Mouse (Mus musculus) naive thymus-derived CD4-positive, alpha-beta T cell, adult 2 months (primary cell): Measurements from ENCODE around the gene Bbs7.
"Not testable (repeated sequence)": the region's sequence is repeated elsewhere in the genome, so short reads cannot be mapped to it uniquely, and the experiment has no call there.

Experiments
- DNase-seq: peaks from one replicate; pipeline ENCODE4 v3.0.0-alpha.2; 2011; ENCODE audit warnings: low read depth

Bbs7 gene

DNA sequence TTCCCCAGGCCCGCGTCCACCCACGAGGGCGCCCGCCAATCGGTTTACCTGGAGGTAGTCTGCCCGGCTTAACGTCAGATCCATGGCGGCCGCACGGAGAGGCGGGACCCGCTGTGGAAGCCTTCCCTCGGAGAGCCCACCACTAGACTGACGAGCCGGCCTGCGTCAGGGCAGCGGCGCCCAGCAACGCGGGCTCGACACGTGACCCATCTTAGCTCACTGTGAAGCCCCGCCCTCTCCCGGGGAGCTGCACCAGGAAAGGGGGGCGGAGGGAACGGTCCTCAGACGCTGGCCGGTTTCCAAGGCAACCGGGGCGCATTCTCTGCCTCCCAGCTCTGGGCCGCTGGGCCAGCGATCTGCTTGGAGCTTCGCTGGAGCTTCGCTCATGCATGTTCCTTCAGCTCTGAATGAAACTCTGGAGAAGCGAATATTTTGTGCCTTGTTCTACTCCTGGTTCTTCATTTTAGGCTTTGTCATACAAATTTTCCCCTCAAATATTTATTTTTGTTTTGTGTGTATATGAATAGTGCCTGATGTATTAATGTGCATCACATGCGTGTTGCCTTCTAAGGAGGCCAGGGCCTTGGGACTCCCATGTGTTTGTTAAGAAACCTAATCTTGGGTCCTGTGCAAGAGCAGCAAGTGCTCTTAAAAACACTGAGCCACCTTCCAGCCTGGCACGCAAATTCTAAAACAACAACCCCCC, at the start of gene Bbs7:
Gene Bbs7 (minus strand): TSS at position 276 of the 706 bp plus-strand sequence.
- DNase-seq, result peak; percentile 82

GRCm38 (mm10) chr3:36645245-36645559, 31.9 kb upstream of the Bbs7 start:
- DNase-seq, result not testable (repeated sequence)

- no peak for DNase-seq
Measured at GRCm38 (mm10) chr3:36644554-36645244, 31.4 kb upstream of the Bbs7 start.

DNA sequence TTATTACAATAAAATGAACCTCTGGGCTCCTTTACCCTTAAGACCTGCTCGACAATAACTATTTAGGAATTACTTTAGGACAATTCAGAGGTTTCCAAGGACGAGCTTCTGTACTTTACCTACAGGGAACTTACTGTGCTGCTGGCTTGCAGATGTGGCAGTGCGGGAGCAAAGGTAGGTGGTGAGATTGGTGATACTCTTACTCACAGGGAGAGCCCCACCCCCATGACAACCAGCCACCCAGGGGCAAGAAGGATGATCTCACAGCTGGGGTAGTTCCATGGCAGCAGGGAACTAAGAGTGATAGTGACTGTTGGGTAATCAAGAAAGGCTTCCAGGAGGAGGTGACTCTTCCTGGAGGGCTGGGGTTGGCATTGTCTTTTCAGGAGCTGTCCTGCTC, 30.1 kb upstream of the Bbs7 start:
- DNase-seq, result no peak

DNA sequence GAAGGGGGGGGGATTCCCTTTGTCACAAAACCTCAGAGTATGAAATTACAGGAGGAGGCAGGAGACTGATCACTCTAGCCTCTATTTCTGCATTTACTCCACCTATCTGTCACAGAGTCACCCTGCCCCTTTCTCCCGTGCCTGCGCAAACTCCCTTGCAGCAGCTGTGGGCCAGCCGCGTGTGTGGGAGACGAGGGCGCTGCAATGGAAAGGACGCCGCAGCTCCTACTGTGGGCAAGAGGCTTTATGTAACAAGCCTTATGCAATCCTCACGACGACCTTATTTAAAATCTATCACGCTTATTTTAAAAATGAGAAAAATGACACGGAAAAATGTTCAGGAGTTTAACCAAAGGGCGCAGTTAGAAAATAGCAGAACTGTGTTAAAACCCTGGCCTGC, 29.5 kb upstream of the Bbs7 start:
- no peak for DNase-seq

GRCm38 (mm10) chr3:36640787-36641186, 27.5 kb upstream of the Bbs7 start:
- DNase-seq, result no peak

DNA sequence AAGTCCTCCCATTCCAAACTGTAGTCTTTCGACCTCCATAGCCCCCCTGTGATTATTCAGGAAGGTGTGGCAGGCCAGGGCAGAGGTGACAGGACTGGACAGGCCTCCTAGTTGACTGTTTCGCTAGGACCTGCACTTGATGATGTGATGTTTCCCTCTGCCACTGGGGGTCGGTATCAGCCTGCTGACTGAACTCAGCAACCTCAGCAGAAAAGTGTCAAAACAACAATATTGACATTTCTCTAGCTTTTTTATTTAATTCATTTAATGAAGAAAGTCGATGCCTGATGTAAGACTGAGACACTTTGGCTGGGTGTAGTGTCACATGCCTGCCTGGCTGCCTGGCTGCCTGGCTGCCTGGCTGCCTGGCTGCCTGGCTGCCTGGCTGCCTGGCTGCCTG, 22.2 kb upstream of the Bbs7 start:
- no peak for DNase-seq

DNA sequence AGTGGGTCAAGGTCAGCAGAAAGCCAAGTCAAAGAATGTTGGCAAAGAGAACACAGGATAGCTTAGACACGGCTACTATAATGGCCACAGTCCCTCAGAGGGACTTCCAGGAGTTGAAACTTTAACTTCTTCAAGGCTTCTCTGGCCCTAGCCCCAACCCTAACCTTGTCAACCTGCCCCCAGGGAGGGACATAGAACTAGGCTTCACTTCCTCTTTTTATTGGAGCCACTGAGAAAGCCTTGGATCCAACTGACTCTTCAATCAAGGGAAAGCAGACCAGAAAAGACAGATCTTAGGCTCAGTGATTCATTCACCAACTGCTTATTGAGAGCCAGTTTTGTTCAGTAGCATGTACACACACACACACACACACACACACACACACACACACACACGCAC, 13.5 kb upstream of the Bbs7 start:
- DNase-seq, result no peak

DNA sequence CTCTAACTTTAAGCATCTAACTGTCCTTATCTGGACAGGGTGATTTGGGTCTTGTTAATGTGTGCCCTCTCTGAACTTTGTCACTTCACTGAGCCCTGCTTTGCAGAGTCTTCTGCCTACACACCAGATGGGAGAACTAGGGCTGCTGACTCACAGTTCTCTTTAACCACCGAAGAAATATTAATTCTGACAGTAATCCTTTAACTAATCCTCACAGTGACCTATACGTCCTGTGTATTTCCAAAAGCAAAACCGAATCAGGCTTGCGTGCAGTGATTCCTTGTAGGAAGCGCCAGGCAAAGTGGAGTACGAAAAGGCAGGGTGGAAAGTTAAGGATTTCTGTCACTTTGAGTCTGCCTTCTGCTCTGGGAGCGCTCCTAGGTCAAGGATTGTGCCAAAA, 4.9 kb upstream of the Bbs7 start:
- no peak for DNase-seq

GRCm38 (mm10) chr3:36613908-36614255, 605 bp upstream of the Bbs7 start:
- no peak for DNase-seq

DNA sequence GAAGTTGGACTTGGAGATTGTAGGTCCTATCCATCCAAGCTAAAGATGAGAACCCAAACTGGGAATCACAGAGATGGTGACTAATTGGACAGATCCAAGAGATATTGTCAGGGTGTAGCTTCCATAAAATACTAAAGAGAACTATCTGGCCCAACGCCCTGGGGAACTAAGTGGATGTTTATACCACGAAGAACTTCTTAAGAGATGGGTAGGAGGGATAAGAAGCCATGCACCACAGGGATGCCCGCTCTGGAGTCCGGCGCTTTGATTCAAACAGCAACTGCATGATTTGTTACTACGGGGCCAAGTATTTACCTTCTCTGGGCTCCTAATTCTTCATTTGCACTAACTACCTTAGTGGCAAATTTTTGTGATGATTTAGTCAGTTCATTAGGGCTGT, 590 bp downstream of the Bbs7 start:
- no peak for DNase-seq

DNA sequence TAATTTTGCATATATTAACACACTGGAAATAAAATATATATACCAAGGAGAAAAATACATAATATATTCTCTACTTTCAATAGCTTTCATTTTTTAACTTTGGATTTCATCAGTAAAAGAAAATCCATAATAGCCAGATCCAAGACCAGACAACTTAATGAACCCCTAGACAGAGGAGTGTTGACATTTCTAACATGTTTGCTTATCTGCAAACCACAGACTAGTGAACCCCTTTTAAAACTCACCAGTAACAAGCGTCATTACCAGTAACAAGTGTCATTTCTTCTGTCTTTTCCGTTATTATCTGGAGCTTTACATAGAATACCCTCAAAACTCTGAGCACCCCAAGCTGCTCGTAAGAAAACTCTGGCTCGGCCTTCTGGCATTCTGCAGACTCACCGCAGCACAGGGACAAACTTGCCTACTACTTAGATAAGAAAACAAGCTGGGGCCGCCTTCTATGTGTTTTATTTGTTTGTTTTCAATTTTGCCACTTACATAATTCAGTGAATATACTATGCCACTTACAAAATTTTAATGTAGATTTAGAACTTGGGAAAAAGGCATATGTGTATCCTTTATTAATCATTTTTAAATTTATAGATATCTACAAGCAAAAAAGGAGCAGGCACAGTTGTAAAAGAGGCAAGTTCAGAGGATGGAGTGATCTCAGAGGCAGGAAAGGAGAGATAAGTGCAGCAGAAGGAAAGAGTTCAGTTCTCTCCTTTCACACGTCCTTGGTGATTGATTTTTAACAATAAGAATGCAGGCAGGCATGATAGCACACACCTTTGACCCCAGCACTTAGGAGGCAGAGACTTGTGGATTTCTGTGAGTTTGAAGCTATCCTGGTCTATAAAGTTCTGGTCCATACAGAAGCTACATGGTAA, 7.1 kb downstream of the Bbs7 start:
- no peak for DNase-seq

DNA sequence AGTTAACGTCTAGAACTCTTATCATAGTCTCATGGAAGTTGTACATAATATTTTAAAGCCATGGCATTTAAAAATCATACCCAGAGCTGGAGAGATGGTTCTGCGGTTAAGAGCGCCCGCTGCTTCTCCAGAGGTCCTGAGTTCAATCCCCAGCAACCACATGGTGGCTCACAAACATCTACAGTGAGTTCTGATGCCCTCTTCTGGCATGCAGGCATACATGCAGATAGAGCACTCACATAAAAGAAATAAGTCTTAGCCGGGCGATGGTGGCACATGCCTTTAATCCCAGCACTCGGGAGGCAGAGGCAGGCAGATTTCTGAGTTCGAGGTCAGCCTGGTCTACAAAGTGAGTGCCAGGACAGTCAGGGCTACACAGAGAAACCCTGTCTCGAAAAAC, 13.5 kb downstream of the Bbs7 start:
- DNase-seq, result not testable (repeated sequence)

DNA sequence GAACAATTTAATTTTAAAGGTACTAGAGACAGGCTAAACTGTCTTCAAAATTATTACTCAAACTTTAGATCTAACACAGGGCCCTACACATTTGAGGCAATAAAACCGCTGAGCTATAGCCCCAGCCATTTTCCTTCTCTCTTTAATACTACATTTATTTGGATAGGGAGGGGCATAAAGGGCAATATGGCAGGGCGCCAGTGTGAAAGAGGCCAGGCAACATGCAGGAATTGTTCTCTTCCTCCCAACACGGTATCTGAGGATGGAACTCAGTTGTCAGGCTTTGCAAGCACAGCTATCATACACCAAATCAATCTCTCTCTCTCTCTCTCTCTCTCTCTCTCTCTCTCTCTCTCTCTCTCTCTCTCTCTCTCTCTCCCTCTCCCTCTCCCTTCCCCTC, 14.5 kb downstream of the Bbs7 start:
- DNase-seq, result no peak

DNA sequence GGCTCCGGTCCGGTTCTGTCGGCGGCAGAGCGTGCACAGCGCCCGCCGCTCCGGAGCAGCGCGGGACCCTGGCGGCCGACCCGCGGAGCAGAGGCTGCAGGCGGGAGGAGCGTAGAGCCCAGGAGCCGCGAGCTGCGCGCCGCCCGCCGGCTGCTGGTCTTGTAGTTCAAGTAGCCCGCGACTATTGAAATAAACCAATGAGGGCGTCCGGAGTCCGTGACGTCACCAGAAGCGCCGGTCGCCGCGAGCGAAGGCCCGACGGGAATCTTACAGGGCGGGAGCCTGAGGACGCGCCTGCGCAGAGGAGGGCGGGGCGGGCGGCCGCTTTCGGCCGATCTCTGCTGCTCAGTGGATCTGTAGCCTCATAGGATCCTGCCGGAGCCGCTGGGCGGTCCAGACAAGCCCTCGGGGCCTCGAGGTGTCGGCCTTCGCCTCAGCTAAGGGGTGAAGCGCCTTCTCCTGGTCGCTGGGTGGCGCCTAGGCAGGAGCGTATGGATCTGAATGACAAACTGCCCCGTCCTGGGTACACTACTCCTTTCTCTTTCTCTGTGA, 41.4 kb downstream of the Bbs7 start, which contains the start of gene Ccna2:
Gene Ccna2 (minus strand): TSS at position 324 of the 552 bp plus-strand sequence.
- DNase-seq, result peak; percentile 97

GRCm38 (mm10) chr3:36571361-36571826, 41.9 kb downstream of the Bbs7 start:
- DNase-seq, result peak; percentile 7

DNA sequence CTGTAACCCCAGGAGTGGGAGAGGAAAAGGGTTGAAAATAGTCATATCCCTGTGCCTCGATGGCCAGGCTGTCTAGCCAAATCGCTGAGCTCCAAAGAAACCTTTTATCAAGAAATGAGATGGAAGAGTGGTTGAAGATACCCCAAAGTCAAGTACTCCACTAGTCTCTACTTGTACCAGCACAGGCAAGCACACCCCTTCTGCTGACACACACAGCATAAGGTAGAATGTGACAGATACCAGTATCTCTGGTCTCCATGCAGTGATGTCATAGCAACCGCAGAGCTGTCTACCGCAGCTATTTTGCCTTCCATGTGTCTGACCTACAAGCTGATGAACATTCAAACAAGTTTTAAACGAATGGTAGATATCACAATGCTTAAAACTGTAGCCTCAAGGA, 43.4 kb downstream of the Bbs7 start:
- DNase-seq, result no peak

GRCm38 (mm10) chr3:36563666-36564065, 49.6 kb downstream of the Bbs7 start:
- DNase-seq, result no peak

GRCm38 (mm10) chr3:36559606-36560005, 53.7 kb downstream of the Bbs7 start:
- no peak for DNase-seq

DNA sequence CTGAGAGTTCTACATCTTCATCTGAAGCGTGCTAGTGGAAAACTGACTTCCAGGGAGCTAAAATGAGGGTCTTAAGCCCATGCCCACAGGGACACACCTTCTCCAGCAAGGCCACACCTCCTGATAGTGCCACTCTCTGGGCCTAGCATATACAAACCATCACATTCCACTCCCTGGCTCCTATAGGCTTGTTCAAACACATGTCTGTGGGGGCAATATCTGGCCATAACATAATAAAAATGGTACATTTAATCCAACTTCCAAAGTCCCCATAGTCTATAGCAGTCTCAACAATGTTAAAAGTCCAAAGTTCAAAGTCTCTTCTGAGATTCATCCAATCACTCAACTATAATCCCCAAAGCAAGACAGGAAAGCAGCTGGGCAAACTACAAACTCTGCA, 55.7 kb downstream of the Bbs7 start:
- DNase-seq, result no peak

GRCm38 (mm10) chr3:36552406-36553047, 60.8 kb downstream of the Bbs7 start, which contains the start of gene Exosc9:
Exosc9 (plus strand) TSS chr3:36552606.
- DNase-seq, result peak; percentile 91

DNA sequence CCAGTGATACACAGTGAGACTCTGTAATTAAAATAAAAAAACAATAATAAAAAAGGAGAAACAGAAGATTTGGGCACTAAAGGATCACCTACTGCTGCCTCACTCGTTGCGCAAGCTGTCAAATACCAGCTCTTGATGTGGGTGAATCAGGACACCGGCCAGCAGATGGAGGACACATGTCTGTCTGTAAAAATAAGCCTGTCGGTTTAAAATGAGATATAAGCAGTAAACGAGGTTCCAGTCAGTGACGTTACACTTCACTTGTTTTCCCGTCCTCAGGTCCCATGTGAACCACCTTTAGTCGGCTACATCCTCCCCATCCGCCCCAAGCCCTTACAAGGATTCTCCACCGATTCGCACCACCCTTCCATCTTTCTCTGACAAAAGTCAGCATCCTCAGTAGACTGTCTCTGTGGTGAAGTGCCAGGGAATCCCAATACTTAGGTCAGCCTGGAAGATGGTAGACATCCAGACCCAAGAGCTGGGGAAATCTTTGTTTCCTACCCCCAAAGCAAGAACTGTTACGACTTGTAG, 61.4 kb downstream of the Bbs7 start:
- DNase-seq, result peak; percentile 67
